Mouse (Mus musculus): Measurements from ENCODE around the gene Gnat2. TPM values are rescaled to one million over a fixed set of nuclear protein-coding genes. Genes with fewer than 3 reads are reported as not detected.

Gnat2 gene
- polyA plus RNA-seq, 1 experiment from 2014 or later: 1.3 TPM

- Histone ChIP-seq H3K36me3 (ENCODE audit: control insufficient read depth, insufficient read depth, low read length) (no peaks in the 10 kb centered on the region), H3K4me3 (replicated peaks; ENCODE audit: low read length) (no peak overlapping the region), H3K27ac (ENCODE audit: low read length) (peak overlapping the region; percentile 57; the same call in 1 of the 2 replicates), H3K4me2 (ENCODE audit: low read depth, low read length) (no peak overlapping the region), H3K4me1 (ENCODE audit: control insufficient read depth, insufficient read depth, low read length) (peaks cover 28% of the 10 kb centered on the region), H3K9ac (ENCODE audit: low read length) (no peak overlapping the region), H3K27me3 (ENCODE audit: control insufficient read depth, insufficient read depth, low read length) (no peaks in the 10 kb centered on the region), H3K9me3 (replicated peaks; ENCODE audit: control insufficient read depth, low read length) (no peaks in the 10 kb centered on the region)
- WGBS: 30% methylated on average over 2 of the region's 2 CpGs
- ATAC-seq (ENCODE audit: insufficient read depth, low FRiP score): no peak
These were observed 2.7 kb upstream of the Gnat2 start for GRCm38 (mm10) chr3:108089916-108090315.

GRCm38 (mm10) chr3:108090561-108090960 lies 2.0 kb upstream of the Gnat2 start:
- Histone ChIP-seq H3K9me3 (replicated peaks; ENCODE audit: control insufficient read depth, low read length) (no peaks in the 10 kb centered on the region), H3K9ac (ENCODE audit: low read length) (no peak overlapping the region), H3K4me1 (ENCODE audit: control insufficient read depth, insufficient read depth, low read length) (peaks cover 28% of the 10 kb centered on the region), H3K36me3 (ENCODE audit: control insufficient read depth, insufficient read depth, low read length) (no peaks in the 10 kb centered on the region), H3K27me3 (ENCODE audit: control insufficient read depth, insufficient read depth, low read length) (no peaks in the 10 kb centered on the region), H3K4me2 (ENCODE audit: low read depth, low read length) (no peak overlapping the region), H3K27ac (ENCODE audit: low read length) (peak overlapping the region; percentile 57; the same call in 1 of the 2 replicates), H3K4me3 (replicated peaks; ENCODE audit: low read length) (no peak overlapping the region)
- 83% methylated on average over 2 of the region's 2 CpGs for WGBS
- no peak for ATAC-seq (ENCODE audit: insufficient read depth, low FRiP score)

- WGBS: 75% methylated on average over 6 of the region's 6 CpGs
- no peak for ATAC-seq (ENCODE audit: insufficient read depth, low FRiP score)
- no peak overlapping the region for H3K4me3 ChIP-seq (replicated peaks; ENCODE audit: low read length)
These were observed 559 bp upstream of the Gnat2 start for GRCm38 (mm10) chr3:108092030-108092429.

GRCm38 (mm10) chr3:108093306-108093705 lies 717 bp downstream of the Gnat2 start:
- Histone ChIP-seq H3K9me3 (replicated peaks; ENCODE audit: control insufficient read depth, low read length) (no peaks in the 10 kb centered on the region), H3K9ac (ENCODE audit: low read length) (no peak overlapping the region), H3K4me2 (ENCODE audit: low read depth, low read length) (no peak overlapping the region), H3K27me3 (ENCODE audit: control insufficient read depth, insufficient read depth, low read length) (no peaks in the 10 kb centered on the region), H3K27ac (ENCODE audit: low read length) (no peak overlapping the region), H3K4me3 (replicated peaks; ENCODE audit: low read length) (no peak overlapping the region), H3K4me1 (ENCODE audit: control insufficient read depth, insufficient read depth, low read length) (peaks cover 23% of the 10 kb centered on the region), H3K36me3 (ENCODE audit: control insufficient read depth, insufficient read depth, low read length) (no peaks in the 10 kb centered on the region)
- no peak for ATAC-seq (ENCODE audit: insufficient read depth, low FRiP score)
- 56% methylated on average over 6 of the region's 6 CpGs for WGBS

More at GRCm38 (mm10) chr3:108092030-108092429, 559 bp upstream of the Gnat2 start:
- H3K9ac ChIP-seq (ENCODE audit: low read length): no peak overlapping the region
- no peaks in the 10 kb centered on the region for H3K27me3 ChIP-seq (ENCODE audit: control insufficient read depth, insufficient read depth, low read length)
- peaks cover 25% of the 10 kb centered on the region for H3K4me1 ChIP-seq (ENCODE audit: control insufficient read depth, insufficient read depth, low read length)
- no peak overlapping the region for H3K27ac ChIP-seq (ENCODE audit: low read length)
- H3K4me2 ChIP-seq (ENCODE audit: low read depth, low read length): no peak overlapping the region
- no peaks in the 10 kb centered on the region for H3K9me3 ChIP-seq (replicated peaks; ENCODE audit: control insufficient read depth, low read length)
- no peaks in the 10 kb centered on the region for H3K36me3 ChIP-seq (ENCODE audit: control insufficient read depth, insufficient read depth, low read length)

- 88% methylated on average over 1 of the region's 1 CpGs for WGBS
- Histone ChIP-seq H3K36me3 (ENCODE audit: control insufficient read depth, insufficient read depth, low read length) (no peaks in the 10 kb centered on the region), H3K4me3 (replicated peaks; ENCODE audit: low read length) (no peak overlapping the region), H3K4me2 (ENCODE audit: low read depth, low read length) (no peak overlapping the region), H3K9me3 (replicated peaks; ENCODE audit: control insufficient read depth, low read length) (no peaks in the 10 kb centered on the region), H3K4me1 (ENCODE audit: control insufficient read depth, insufficient read depth, low read length) (peaks cover 17% of the 10 kb centered on the region), H3K27me3 (ENCODE audit: control insufficient read depth, insufficient read depth, low read length) (no peaks in the 10 kb centered on the region), H3K27ac (ENCODE audit: low read length) (no peak overlapping the region), H3K9ac (ENCODE audit: low read length) (no peak overlapping the region)
- ATAC-seq (ENCODE audit: insufficient read depth, low FRiP score): no peak
These were observed 1.6 kb downstream of the Gnat2 start for GRCm38 (mm10) chr3:108094146-108094545.

GRCm38 (mm10) chr3:108094976-108095760 lies 2.6 kb downstream of the Gnat2 start:
- H3K36me3 ChIP-seq (ENCODE audit: control insufficient read depth, insufficient read depth, low read length): no peaks in the 10 kb centered on the region
- H3K9ac ChIP-seq (ENCODE audit: low read length): no peak overlapping the region
- no peaks in the 10 kb centered on the region for H3K27me3 ChIP-seq (ENCODE audit: control insufficient read depth, insufficient read depth, low read length)
- H3K4me3 ChIP-seq (replicated peaks; ENCODE audit: low read length): no peak overlapping the region
- H3K4me1 ChIP-seq (ENCODE audit: control insufficient read depth, insufficient read depth, low read length): peaks cover 8% of the 10 kb centered on the region; the same call in 1 of the 2 replicates
- WGBS: 93% methylated on average over 12 of the region's 12 CpGs
- H3K27ac ChIP-seq (ENCODE audit: low read length): no peak overlapping the region
- no peaks in the 10 kb centered on the region for H3K9me3 ChIP-seq (replicated peaks; ENCODE audit: control insufficient read depth, low read length)
- ATAC-seq (ENCODE audit: insufficient read depth, low FRiP score): no peak
- H3K4me2 ChIP-seq (ENCODE audit: low read depth, low read length): no peak overlapping the region

- no peaks in the 10 kb centered on the region for H3K9me3 ChIP-seq (replicated peaks; ENCODE audit: control insufficient read depth, low read length)
- H3K4me2 ChIP-seq (ENCODE audit: low read depth, low read length): no peak overlapping the region
- no peaks in the 10 kb centered on the region for H3K27me3 ChIP-seq (ENCODE audit: control insufficient read depth, insufficient read depth, low read length)
- H3K4me1 ChIP-seq (ENCODE audit: control insufficient read depth, insufficient read depth, low read length): peaks cover 4% of the 10 kb centered on the region; the same call in 1 of the 2 replicates
- H3K9ac ChIP-seq (ENCODE audit: low read length): no peak overlapping the region
- no peak overlapping the region for H3K4me3 ChIP-seq (replicated peaks; ENCODE audit: low read length)
- no peaks in the 10 kb centered on the region for H3K36me3 ChIP-seq (ENCODE audit: control insufficient read depth, insufficient read depth, low read length)
- no peak overlapping the region for H3K27ac ChIP-seq (ENCODE audit: low read length)
- no peak for ATAC-seq (ENCODE audit: insufficient read depth, low FRiP score)
- 54% methylated on average over 8 of the region's 8 CpGs for WGBS
These were observed 3.6 kb downstream of the Gnat2 start for GRCm38 (mm10) chr3:108096226-108096625.

GRCm38 (mm10) chr3:108096726-108097125 lies 4.1 kb downstream of the Gnat2 start:
- Histone ChIP-seq H3K9me3 (replicated peaks; ENCODE audit: control insufficient read depth, low read length) (no peaks in the 10 kb centered on the region), H3K4me1 (ENCODE audit: control insufficient read depth, insufficient read depth, low read length) (peaks cover 4% of the 10 kb centered on the region; the same call in 1 of the 2 replicates), H3K27ac (ENCODE audit: low read length) (no peak overlapping the region), H3K9ac (ENCODE audit: low read length) (no peak overlapping the region), H3K27me3 (ENCODE audit: control insufficient read depth, insufficient read depth, low read length) (no peaks in the 10 kb centered on the region), H3K4me2 (ENCODE audit: low read depth, low read length) (no peak overlapping the region), H3K4me3 (replicated peaks; ENCODE audit: low read length) (no peak overlapping the region), H3K36me3 (ENCODE audit: control insufficient read depth, insufficient read depth, low read length) (no peaks in the 10 kb centered on the region)
- ATAC-seq (ENCODE audit: insufficient read depth, low FRiP score): peak; percentile 39; the same call in 1 of the 2 replicates
- whole genome bisulfite sequencing: 63% methylated on average over 10 of the region's 10 CpGs

GRCm38 (mm10) chr3:108097656-108098055 lies 5.1 kb downstream of the Gnat2 start:
- no peak for ATAC-seq (ENCODE audit: insufficient read depth, low FRiP score)
- no peaks in the 10 kb centered on the region for H3K27me3 ChIP-seq (ENCODE audit: control insufficient read depth, insufficient read depth, low read length)
- no peaks in the 10 kb centered on the region for H3K9me3 ChIP-seq (replicated peaks; ENCODE audit: control insufficient read depth, low read length)
- no peak overlapping the region for H3K4me2 ChIP-seq (ENCODE audit: low read depth, low read length)
- 82% methylated on average over 8 of the region's 8 CpGs for WGBS
- H3K36me3 ChIP-seq (ENCODE audit: control insufficient read depth, insufficient read depth, low read length): no peaks in the 10 kb centered on the region
- no peak overlapping the region for H3K4me3 ChIP-seq (replicated peaks; ENCODE audit: low read length)
- H3K27ac ChIP-seq (ENCODE audit: low read length): no peak overlapping the region
- no peak overlapping the region for H3K9ac ChIP-seq (ENCODE audit: low read length)
- H3K4me1 ChIP-seq (ENCODE audit: control insufficient read depth, insufficient read depth, low read length): peaks cover 4% of the 10 kb centered on the region; the same call in 1 of the 2 replicates

All from stomach, embryonic 16.5 days (tissue).